Mouse (Mus musculus): ENCODE measurements at regions not wholly inside any gene's neighbourhood (a gene's known extent, or its start where the extent isn't known, plus 50 kb on each side); places are given as distances from the start of the nearest gene placed in this dataset.
A peak's percentile ranks its signal among the peaks of the same experiment; 100 is the strongest.

GRCm38 (mm10) chr13:78717686-78718431 lies 518.3 kb upstream of the Nr2f1 start:
- no peak for DNase-seq

DNA sequence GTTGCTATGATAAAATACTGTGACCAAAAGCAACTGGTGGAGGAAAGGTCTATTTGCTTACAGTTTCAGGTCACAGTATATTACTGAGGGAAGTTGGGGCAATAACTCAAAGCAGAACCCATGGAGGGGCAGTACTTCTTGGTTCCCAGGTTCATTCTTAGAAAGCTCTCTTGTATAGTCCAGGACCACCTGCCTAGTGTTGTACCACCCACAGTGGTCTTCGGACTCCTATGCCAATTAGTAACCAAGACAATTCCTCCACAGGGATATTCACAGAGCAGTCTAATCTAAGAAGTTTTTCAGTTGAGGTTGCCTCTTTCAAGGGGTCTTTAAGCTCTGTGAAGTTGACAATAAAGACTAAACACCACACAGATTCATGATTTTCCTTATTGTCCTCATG lies 517.6 kb upstream of the Nr2f1 start:
- no peak for DNase-seq

DNA sequence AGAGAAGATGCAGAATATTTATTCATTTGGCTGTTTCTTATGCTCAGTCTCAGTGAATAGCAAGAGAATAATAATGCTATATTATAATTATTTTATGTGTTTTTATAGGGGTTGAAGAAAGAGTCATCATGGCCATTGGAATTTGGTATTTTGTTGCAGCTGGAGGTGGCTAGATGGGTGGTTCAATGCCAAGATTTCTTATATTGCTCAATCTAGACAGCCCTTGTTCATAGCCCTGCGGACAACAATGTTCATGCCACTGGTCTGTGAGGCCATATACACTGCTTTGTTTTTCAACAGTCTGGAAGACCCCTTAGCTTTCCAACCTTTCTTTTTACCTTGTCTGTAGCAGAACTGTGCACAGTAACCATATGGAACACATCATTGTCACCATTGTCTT lies 505.1 kb upstream of the Nr2f1 start:
- no peak for DNase-seq

DNA sequence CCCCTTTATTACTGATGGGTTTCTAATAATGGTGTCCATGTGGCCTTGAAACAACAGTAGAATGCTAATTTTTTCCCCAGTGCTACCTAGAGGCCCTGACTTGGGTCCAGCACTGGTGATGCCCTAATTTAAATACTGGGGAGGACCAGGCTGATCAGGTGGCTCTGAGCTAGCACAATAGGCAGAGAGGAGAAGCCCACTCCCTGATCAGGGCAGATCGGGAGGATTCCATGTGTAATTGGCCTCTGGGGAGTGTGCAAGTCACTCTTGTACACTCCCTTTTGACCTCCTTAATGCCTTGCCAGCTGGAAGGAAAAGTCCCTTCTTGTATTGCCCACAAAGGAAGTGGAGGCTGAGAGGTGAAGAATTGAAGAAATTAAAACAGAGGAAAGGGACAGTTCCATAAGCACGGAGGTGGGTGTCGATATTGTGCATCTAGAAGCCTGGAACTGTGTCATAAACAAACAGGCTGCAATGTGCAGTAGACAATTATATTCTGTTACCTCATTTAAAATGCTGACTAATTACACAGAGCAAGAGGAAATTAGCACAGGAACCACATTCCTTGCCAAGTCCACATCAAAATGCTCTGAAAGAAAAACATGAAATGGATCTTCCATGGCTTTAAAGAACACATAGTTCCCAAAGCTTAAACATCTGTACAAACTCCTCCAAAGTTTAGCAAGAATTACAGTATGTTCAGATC lies 498.4 kb upstream of the Nr2f1 start:
- peak in 1 of 2 experiments; percentile 4 for DNase-seq

GRCm38 (mm10) chr13:78679255-78679895 lies 479.8 kb upstream of the Nr2f1 start:
- DNase-seq, result no peak

DNA sequence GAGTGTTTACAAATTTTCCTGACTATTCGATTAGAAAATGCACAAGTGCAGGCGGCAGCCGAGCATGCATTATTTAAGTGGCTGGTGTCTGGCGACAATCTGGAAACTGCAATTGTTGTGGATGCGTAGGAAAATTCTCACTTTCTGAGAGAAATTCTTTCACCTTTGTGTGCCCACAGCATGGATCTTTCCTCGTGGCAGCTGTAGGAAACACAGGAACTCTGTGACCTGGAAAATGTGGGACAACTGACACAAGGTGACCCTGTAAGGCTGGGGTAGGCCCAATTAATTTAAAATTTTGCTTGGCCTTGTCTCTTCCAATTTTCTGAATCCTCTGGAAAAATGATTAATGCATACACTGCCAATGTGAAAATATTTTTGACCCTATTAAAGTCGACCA lies 478.7 kb upstream of the Nr2f1 start:
- no peak for DNase-seq

DNA sequence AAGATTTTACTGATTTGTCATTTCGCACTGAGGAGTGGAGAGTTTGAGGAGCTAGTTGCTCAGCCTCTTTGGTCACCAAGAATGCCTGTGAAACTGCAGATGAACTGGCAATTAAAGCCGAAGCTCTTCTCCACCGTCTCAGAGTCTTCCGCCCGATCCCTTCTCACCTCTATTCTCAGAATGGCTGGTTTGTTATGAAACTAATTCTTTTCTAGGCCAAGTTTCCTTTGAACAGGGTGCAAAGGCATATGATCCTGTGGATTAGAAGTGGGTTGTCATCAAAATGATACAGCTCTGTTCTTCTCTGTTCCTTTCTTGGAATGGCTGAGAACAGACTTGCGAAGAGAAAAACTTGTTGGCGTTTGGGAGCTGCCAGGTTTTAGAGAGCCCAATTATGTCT lies 458.7 kb upstream of the Nr2f1 start:
- no peak for DNase-seq

- DNase-seq, result no peak
Observed at GRCm38 (mm10) chr13:78656766-78657165, 457.2 kb upstream of the Nr2f1 start.

DNA sequence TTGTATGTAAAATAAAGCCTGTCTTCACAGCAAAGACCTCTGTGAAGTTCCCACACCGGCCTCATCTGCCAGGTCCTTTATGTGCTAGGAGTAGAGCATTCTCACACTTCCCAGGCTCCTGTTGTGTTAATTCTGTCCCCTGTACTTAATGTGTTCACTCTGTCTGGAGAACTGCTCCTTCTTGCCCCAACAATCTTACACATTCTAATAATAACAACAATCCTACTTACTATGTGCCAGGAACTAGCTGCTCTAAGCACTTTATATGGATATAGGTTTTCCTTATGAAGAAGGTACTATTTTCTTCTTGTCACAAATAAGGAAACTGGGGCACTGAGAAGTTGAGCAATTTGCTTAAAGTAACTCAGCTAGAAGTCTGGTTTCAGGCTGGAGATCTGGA lies 456.6 kb upstream of the Nr2f1 start:
- DNase-seq, result no peak

DNA sequence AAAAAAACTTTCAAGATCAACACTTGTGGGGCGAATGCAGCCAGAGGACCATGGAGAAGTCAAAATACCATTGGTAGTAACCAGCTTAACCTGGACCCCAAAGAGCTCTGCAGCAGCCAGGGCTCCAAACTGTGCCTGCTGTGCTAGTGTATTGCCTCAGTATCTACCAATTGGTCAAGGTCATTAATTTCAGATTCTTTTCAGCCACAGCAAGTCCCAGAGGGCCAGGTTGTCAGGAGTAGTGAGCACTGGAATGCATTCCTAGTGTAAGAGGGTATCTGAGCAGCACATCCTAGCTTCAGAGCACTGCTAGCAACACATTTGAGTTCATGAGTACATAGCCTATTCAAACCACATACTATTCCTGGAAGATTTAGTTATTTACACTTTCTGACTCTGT lies 451.3 kb upstream of the Nr2f1 start:
- DNase-seq, result no peak

- no peak for DNase-seq
Observed at GRCm38 (mm10) chr13:78644556-78644955, 445.0 kb upstream of the Nr2f1 start.

DNA sequence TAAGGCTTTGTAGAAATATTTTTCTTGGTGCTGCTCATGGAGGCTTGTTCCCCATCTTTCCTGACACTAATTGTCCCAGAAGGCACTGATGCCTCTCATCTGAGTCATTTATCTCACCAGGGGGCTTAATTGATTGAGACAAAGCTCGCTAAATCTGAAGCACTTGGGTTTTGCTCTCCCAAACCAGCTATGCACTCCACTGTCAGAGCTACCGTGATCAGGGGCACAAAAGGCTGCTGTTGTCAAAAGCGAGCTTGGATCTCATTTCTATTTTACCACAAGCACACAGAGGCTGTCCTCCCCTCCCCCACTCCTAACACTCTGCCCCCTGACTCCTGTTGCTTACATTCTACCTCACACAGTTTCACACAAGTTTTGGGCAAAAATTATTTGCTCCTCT lies 443.5 kb upstream of the Nr2f1 start:
- no peak for DNase-seq

DNA sequence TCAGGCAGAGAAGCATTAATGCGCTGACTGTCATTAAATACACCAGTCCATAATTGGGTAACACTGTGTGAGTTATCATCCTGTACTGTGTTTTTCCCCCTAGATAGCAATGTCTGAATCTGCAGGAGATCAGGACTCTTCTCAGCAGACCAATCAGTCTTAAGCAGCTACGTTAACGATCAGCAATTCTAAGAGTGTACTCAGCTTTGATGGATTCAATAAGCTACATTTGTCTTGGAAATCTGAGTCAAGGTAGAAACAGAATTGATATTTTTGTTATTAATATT lies 442.8 kb upstream of the Nr2f1 start:
- no peak for DNase-seq

DNA sequence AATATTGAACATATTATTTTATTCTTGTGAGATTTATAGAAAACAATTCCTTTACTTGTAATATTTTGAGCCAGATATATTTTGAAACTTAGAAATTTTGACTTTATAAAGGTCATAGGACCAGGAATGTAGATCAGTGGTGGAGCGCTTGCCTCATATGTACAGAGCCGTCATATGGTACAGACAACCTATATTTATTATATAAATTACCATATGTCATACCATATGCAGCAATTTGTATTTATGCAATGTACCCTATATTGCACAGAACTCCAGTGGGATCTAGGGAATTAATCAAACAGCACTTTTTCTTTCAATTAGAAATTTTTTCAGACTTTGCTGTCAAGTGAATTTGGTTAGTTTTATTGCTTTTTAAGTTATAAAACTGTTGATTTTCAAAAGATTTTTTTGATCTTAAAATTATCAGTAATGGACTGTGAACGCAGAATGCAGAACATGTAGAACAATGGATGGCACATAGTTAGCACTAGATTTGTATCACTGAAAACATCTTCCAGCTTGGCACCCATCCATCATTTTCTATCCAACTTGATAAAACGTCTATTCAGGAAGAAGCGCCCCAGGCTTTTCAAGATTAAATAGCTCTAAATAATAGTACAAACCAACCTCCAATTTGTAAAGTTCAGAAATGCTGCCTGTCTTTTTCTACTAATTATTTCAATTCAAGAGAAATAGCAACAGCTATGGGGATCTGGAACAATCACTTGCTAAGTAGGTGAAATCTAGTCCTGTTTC lies 442.3 kb upstream of the Nr2f1 start:
- no peak for DNase-seq

GRCm38 (mm10) chr13:78640340-78640739 lies 440.8 kb upstream of the Nr2f1 start:
- DNase-seq, result no peak

GRCm38 (mm10) chr13:78638462-78638861 lies 438.9 kb upstream of the Nr2f1 start:
- DNase-seq, result no peak

DNA sequence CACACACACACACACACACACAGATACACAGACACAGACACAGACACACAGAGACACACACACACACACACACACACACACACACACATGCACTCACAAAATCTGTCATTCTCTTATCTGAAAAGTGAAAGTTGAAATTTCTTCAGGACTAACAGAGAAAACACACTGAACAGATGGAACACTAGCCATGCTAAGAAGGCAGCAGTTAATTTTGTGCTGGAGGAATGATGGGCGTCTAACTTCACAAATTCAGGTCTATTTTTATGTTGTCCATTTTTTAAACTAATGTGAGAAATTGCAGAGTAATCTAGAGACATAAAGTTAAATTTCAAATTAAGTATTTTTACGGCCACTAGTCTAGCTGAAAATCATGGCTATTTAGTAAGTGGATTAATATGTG lies 432.1 kb upstream of the Nr2f1 start:
- DNase-seq, result no peak

DNA sequence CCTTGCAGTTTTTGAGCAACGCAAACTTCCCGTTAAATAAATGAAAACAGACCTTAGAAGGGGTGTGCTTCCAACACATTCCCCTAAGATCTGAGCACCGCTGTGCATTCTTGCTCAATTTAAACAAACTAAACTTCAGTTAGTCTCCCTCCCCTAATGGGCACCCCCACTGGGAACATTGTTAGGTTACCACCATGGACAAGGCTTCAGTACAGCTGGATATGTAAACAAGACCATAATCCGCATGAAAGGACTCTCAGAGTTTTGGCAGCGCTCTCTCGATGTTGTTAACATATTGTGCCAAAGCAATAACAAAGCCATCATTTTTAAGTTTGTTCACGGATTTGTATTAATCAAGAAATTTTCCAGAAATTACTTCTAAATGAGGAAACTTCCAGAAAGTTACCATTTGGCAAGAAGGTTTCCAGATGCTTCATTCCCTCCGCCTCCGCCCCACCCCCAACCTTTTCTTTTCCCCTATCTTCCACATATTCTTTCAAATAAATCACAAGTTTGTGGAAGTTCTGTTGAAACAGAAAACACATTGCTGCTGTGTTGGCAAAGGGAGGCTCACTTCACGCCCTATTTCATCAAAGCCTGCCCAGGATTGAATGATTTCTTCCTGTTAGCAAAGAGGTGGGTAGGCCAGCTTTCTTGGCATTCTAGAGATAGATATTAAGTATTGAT lies 429.6 kb upstream of the Nr2f1 start:
- DNase-seq, result no peak

- DNase-seq, result no peak
Observed at GRCm38 (mm10) chr13:78623652-78624051, 424.1 kb upstream of the Nr2f1 start.

DNA sequence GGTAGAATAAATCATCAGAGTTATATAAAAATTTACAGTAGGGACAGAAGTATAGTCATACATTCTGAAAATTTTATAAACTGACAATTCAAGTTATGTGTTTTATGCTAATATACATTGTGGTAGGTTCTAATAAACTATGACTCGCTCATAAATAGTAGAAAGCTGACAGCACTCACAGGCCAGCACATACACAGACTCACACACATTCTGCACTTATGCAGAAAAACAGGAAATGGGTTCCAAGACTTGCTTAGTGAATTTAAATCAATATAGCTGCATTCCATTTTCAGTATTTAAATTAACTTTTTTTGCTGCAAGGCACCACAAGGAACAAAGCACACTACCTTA lies 403.3 kb upstream of the Nr2f1 start:
- no peak for DNase-seq

DNA sequence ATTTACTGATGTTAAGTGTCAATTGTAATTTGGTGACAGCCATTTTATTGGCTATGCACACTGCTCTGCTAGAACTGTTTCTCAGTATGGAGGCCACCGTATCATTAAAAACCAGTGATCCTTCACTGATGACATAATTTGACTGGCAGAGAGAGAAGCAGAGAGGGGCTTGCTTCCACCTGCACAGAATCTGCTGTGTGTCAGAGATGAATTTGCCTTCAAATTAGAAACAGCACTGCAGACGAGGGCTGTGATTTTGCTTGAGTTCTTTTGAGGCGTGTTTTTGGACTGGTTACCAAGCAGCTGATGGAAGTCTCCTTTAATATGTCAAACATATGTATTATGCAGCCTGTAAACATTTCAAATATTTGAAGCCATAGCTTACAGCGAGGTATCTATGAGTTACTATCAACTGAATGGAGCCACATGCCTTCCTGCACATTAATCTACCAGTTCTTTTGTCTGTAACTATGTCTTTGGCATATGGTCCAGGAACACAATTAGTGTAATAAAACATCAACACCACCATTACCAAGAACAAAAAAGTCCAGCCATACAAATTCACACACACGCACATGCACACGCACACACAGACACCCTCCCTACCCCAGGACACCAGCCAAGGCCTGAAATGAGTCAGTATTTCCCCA lies 402.8 kb upstream of the Nr2f1 start:
- no peak for DNase-seq

GRCm38 (mm10) chr13:78580863-78581595 lies 381.5 kb upstream of the Nr2f1 start:
- DNase-seq, result peak; percentile 14 to 34

Measured in kidney, postnatal 36 days (tissue).